Mouse (Mus musculus) forebrain, postnatal 0 days (tissue): ENCODE measurements at regions not wholly inside any gene's neighbourhood (a gene's known extent, or its start where the extent isn't known, plus 50 kb on each side); places are given as distances from the start of the nearest gene placed in this dataset.

Experiments
- ATAC-seq: fragments of 200-750 bp; cut with Nextera tagmentation; 2 replicates; pipeline ENCODE4 v1.8.0; 2017; ENCODE audit warnings: mild to moderate bottlenecking, moderate library complexity
- DNase-seq: peaks from one replicate; pipeline ENCODE4 v3.0.0-alpha.2; 2015
- H3K27ac ChIP-seq: fragments of 300-500 bp; sonication (generic); 2 replicates; pipeline ENCODE4 v1.5.1; 2014; ENCODE audit warnings: low read depth, mild to moderate bottlenecking, antibody characterized with exemption, low read length, moderate library complexity, mixed read lengths
- H3K27me3 ChIP-seq: fragments of 300-500 bp; sonication (generic); 2 replicates; pipeline ENCODE4 v1.6.1; 2014; ENCODE audit warnings: mild to moderate bottlenecking, low read length, mixed read lengths; ENCODE audit not compliant: insufficient read depth
- H3K36me3 ChIP-seq: fragments of 300-500 bp; sonication (generic); 2 replicates; pipeline ENCODE4 v1.6.1; 2014; ENCODE audit warnings: mild to moderate bottlenecking, moderate library complexity; ENCODE audit not compliant: insufficient read depth
- H3K4me1 ChIP-seq: fragments of 300-500 bp; sonication (generic); 2 replicates; pipeline ENCODE4 v1.6.1; 2014; ENCODE audit warnings: antibody characterized with exemption; ENCODE audit not compliant: insufficient read depth
- H3K4me2 ChIP-seq: fragments of 300-500 bp; sonication (generic); 2 replicates; pipeline ENCODE4 v1.6.1; 2014; ENCODE audit warnings: low read depth, mild to moderate bottlenecking, moderate library complexity
- H3K4me3 ChIP-seq: fragments of 300-500 bp; sonication (generic); 2 replicates; pipeline ENCODE4 v1.5.1; 2014; ENCODE audit warnings: low read depth, low read length, mixed read lengths
- H3K9ac ChIP-seq: fragments of 300-500 bp; sonication (generic); 2 replicates; pipeline ENCODE4 v1.6.1; 2014; ENCODE audit warnings: mild to moderate bottlenecking
- H3K9me3 ChIP-seq: fragments of 300-500 bp; sonication (generic); 2 replicates; pipeline ENCODE4 v1.6.1; 2016; ENCODE audit warnings: low read length
- CTCF ChIP-seq: sonication (generic); IDR thresholded peaks from 2 replicates; pipeline ENCODE4 v1.5.1; 2016; ENCODE audit warnings: antibody characterized with exemption, control low read depth, low read depth
- WGBS: fragments of 180-500 bp; shearing (Covaris S2); extraction: QIAGEN DNeasy Blood & Tissue Kit; methylation state at CpG from one replicate; pipeline ENCODE4 v1.1.7; 2014; 5-methylcytosine and 5-hydroxymethylcytosine counted together

DNA sequence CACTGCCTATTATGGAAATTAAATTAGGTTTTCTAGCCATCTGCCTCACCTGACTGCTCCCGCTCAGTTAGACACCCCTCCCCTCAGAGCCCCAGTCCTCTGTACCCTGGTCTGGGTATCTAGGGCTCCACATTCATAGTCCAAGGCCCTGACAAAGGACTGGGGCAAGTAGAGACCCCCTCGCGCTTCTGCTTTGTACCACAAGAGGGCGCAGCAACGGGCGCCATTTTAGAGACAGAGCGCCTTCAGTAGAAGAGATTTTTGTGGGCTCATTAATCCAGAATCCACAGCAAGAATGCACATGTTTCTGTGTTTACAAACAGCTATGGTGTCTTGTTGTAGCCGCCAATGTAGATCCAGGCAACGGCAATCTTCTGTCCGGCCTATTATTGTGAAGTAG lies 279.7 kb upstream of the Myt1l start:
- H3K9ac ChIP-seq: no peak overlapping the region
- ATAC-seq (no peak), DNase-seq (no peak)
- H3K9me3 ChIP-seq: no peaks in the 10 kb centered on the region
- H3K27ac ChIP-seq: no peak overlapping the region
- peak; percentile 24 for TF ChIP-seq CTCF
- WGBS: 88% methylated on average over 10 of the region's 10 CpGs
- H3K4me3 ChIP-seq: no peak overlapping the region
- no peaks in the 10 kb centered on the region for H3K36me3 ChIP-seq
- H3K4me1 ChIP-seq: 0 out of 2 replicates have a peak, but pooled peaks cover 4% of the 10 kb centered on the region
- no peak overlapping the region for H3K4me2 ChIP-seq
- no peaks in the 10 kb centered on the region for H3K27me3 ChIP-seq

DNA sequence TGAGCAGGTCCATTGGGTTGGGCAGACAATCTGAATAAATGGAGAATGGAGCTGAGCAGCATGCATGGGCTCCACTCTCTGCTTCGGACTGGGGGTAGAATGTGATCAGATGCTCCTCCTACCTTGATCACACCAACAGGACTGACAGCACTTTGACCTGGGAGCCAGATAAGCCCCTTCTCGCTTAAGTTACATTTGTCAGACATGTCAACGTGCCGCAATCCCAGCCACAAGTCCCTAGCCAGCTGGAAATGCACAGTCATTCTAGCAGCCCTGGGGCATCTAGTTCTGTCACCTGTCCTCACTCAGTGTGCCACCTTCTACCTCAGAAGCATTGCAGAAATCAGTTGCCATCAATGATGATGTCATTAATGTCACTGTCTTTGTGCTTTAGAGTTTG lies 272.1 kb upstream of the Myt1l start:
- Histone ChIP-seq H3K27me3 (no peaks in the 10 kb centered on the region), H3K4me2 (no peak overlapping the region), H3K9ac (no peak overlapping the region), H3K4me1 (peaks cover 4% of the 10 kb centered on the region; the same call in 1 of the 2 replicates), H3K9me3 (no peaks in the 10 kb centered on the region), H3K4me3 (no peak overlapping the region), H3K36me3 (no peaks in the 10 kb centered on the region), H3K27ac (no peak overlapping the region)
- TF ChIP-seq CTCF: no peak
- 97% methylated on average over 4 of the region's 4 CpGs for WGBS
- no peak for DNase-seq
- ATAC-seq: no peak

DNA sequence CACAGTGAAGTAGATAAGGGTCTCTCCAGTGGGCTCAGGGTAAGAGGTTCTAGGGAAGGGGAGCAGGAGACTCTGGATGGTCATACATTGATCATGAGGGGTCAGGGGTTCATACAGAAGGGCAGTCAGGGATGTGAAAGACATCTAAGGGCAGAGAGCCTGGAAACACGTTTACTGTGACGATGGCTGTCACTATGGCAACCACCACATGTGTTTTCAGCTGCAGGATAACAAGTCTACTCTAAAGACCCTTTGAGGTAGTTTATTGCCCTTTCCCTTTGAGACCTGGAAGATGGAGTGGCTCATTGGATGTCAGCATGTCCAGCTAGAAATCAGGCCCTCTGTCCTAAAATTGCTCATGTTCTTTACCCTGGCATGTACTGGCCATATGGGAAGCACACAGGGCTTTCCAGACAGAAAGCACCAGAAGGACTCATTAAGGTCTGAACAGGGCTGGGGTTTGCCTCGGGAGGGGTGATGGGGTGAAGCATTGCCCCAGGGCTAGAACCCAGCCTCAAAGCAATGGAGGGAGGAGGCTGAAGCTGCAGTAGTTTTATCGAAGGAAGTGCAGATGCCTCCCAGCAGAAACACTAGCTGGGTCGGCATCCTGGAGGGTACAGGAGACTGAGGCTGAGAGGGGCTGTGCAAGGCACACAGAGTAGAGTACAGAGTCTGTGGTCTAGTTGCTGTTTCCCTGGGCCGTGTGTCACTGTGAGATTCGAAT lies 271.0 kb upstream of the Myt1l start:
- Histone ChIP-seq H3K9me3 (no peaks in the 10 kb centered on the region), H3K4me1 (peaks cover 4% of the 10 kb centered on the region; the same call in 1 of the 2 replicates), H3K9ac (no peak overlapping the region), H3K36me3 (no peaks in the 10 kb centered on the region), H3K27ac (no peak overlapping the region), H3K4me3 (no peak overlapping the region), H3K4me2 (no peak overlapping the region), H3K27me3 (no peaks in the 10 kb centered on the region)
- TF ChIP-seq CTCF: no peak
- DNase-seq: peak; percentile 43
- 5% methylated on average over 7 of the region's 7 CpGs for WGBS
- ATAC-seq: peak; percentile 49

DNA sequence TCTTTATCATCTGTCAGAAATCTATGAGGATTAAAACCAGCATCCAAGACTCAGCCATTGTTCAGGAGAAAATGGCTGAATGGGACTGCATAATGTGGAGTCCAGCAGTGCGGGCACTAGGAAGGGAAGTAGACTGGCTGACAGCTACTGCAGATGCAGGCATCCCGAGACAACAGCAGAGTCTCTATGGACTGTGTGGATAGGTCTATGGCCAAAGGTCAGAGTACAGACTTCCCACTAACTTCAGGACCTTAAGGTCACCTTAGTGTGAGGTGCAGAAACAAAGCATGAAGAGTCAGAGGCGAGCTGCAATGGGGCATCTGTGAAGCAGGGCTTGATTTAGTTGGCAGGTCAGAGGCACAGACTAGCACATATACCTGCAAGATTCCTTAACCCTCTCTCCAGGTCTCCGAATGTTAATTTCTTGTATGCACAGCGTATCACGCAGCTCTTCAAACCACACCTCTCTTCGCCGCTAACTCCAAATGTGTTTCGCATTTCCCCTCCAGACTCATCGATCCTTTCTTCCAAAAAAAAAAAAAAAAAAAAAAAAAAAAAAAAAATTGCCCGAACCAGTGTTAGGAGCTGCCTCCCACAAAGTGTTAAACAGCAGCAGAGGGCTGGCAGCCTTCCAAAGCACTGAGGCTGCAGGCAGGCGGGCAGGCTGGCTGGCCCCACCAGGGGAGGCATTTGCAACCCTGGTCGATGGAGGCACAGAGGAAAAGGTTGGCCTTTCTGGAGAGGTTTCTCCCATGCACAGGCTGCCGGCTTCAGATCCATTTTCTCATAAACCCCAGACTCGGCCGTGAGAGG lies 270.2 kb upstream of the Myt1l start:
- H3K4me3 ChIP-seq: no peak overlapping the region
- H3K27ac ChIP-seq: 0 out of 2 replicates have a peak overlapping the region, but pooled peaks have one; percentile 36
- H3K9me3 ChIP-seq: no peaks in the 10 kb centered on the region
- 12% methylated on average over 16 of the region's 16 CpGs for WGBS
- DNase-seq: peak; percentile 82
- peaks cover 4% of the 10 kb centered on the region; the same call in 1 of the 2 replicates for H3K4me1 ChIP-seq
- peak overlapping the region; percentile 6 for H3K9ac ChIP-seq
- H3K27me3 ChIP-seq: no peaks in the 10 kb centered on the region
- TF ChIP-seq CTCF: peak; percentile 28; the same call in 1 of the 2 replicates
- no peaks in the 10 kb centered on the region for H3K36me3 ChIP-seq
- ATAC-seq: peak; percentile 73
- peak overlapping the region; percentile 29 for H3K4me2 ChIP-seq

DNA sequence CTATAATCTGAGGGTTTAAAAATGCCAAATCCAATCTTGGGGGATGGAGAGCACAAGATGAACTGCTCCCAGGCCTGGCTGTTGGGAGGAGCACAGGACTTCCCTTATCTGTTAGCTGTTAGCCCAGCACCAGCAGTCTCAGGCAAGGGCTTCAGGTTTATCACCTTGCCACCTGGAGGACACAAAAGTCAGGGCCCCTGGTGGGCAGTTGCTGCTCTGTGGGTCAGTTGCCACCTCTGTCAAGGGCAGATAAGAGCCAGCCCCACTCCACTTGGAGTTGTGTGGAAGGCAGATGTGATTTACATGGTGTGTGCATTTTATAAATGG lies 269.7 kb upstream of the Myt1l start:
- no peaks in the 10 kb centered on the region for H3K9me3 ChIP-seq
- 0 out of 2 replicates have a peak overlapping the region, but pooled peaks have one; percentile 6 for H3K9ac ChIP-seq
- ATAC-seq (peak; percentile 32; the same call in 1 of the 2 replicates), DNase-seq (no peak)
- H3K4me3 ChIP-seq: no peak overlapping the region
- H3K27ac ChIP-seq: 0 out of 2 replicates have a peak overlapping the region, but pooled peaks have one; percentile 36
- H3K4me1 ChIP-seq: peaks cover 4% of the 10 kb centered on the region; the same call in 1 of the 2 replicates
- TF ChIP-seq CTCF: no peak
- H3K27me3 ChIP-seq: no peaks in the 10 kb centered on the region
- H3K4me2 ChIP-seq: no peak overlapping the region
- no peaks in the 10 kb centered on the region for H3K36me3 ChIP-seq

DNA sequence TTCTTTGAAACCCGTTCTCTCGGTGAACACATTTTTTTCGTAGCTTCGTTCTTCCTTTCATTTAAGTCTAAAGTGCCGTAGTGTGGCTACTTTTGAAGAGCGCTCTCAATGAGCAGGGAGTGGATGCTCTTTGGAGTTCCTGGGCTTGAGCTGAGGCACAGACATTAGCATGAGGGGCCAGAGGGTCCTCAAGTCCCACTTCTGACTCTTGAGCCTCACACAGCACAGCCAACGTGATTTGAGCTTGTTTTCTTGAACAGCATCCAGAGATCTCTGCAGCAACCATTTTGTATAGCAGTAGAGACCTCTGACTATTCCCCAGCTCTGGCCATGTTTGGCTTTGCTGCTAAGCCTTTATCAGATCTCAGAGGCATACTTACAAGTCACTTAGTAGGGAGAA lies 269.2 kb upstream of the Myt1l start:
- H3K4me3 ChIP-seq: no peak overlapping the region
- WGBS: 61% methylated on average over 7 of the region's 7 CpGs
- no peak overlapping the region for H3K9ac ChIP-seq
- H3K36me3 ChIP-seq: no peaks in the 10 kb centered on the region
- no peak overlapping the region for H3K4me2 ChIP-seq
- no peak for ATAC-seq
- H3K9me3 ChIP-seq: no peaks in the 10 kb centered on the region
- DNase-seq: no peak
- H3K27me3 ChIP-seq: no peaks in the 10 kb centered on the region
- no peak overlapping the region for H3K27ac ChIP-seq
- peaks cover 4% of the 10 kb centered on the region; the same call in 1 of the 2 replicates for H3K4me1 ChIP-seq
- no peak for TF ChIP-seq CTCF

DNA sequence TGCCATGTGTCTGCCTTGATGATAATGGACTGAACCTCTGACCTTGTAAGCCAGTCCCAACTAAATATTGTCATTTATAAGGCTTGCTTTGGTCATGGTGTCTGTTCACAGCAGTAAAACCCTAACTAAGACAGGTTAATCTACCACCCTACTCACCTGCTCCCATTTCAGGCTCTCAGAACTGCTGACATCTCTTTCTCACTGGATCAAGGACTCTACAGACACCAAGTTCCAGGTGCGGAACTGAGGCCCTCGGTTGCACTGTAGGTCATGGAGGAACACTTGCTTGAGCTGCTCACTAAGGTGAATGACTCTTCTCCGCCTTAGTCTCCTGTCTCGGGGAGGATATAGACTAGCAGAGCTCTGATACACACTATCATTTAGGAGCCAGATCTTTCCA lies 254.0 kb upstream of the Myt1l start:
- Histone ChIP-seq H3K4me3 (no peak overlapping the region), H3K27me3 (no peaks in the 10 kb centered on the region), H3K36me3 (no peaks in the 10 kb centered on the region), H3K9ac (no peak overlapping the region), H3K4me1 (no peaks in the 10 kb centered on the region), H3K4me2 (no peak overlapping the region), H3K27ac (no peak overlapping the region), H3K9me3 (no peaks in the 10 kb centered on the region)
- TF ChIP-seq CTCF: no peak
- no peak for ATAC-seq
- no peak for DNase-seq
- 96% methylated on average over 4 of the region's 4 CpGs for WGBS
